Mouse (Mus musculus) cerebellum, adult 2 months (tissue): ENCODE data around the gene Mettl17. TPM values are rescaled to one million over a fixed set of nuclear protein-coding genes. Genes with fewer than 3 reads are reported as not detected.

ENCODE experiments used
- DNase-seq, 2 experiments: peaks; one replicate each; pipeline ENCODE4 v3.0.0; 2021
- H3K27ac ChIP-seq: fragments of 200-500 bp; 2 replicates; pipeline ENCODE4 v1.5.1; 2012; ENCODE audit warnings: low read length, control low read depth, inconsistent platforms; ENCODE audit not compliant: insufficient read depth
- H3K27me3 ChIP-seq: fragments of 200-500 bp; 2 replicates; pipeline ENCODE4 v1.6.1; 2012; ENCODE audit warnings: inconsistent platforms, mild to moderate bottlenecking, low read length, moderate library complexity; ENCODE audit not compliant: control insufficient read depth, insufficient read depth
- H3K4me1 ChIP-seq: fragments of 200-500 bp; 2 replicates; pipeline ENCODE4 v1.6.1; 2011; ENCODE audit warnings: low read length; ENCODE audit not compliant: control insufficient read depth, insufficient read depth
- H3K4me3 ChIP-seq: fragments of 200-500 bp; replicated peaks from 2 replicates; pipeline ENCODE3; 2011; ENCODE audit warnings: mild to moderate bottlenecking, low read depth, low read length, control low read depth; ENCODE audit not compliant: insufficient read depth
- CTCF ChIP-seq: fragments of 200-500 bp; IDR thresholded peaks from 2 replicates; pipeline ENCODE4 v1.5.1; 2011; ENCODE audit warnings: low read depth, mild to moderate bottlenecking, control low read depth, low read length, moderate library complexity, borderline replicate concordance; ENCODE audit not compliant: insufficient read depth
- POLR2A ChIP-seq: fragments of 200-500 bp; IDR thresholded peaks from 2 replicates; pipeline ENCODE4 v1.6.1; 2011; ENCODE audit warnings: low read length, control low read depth, borderline replicate concordance; ENCODE audit not compliant: insufficient read depth
- WGBS: fragments of 180-500 bp; shearing (Covaris S2); methylation state at CpG from one replicate; pipeline ENCODE4 v1.1.7; 2018; 5-methylcytosine and 5-hydroxymethylcytosine counted together
- polyA plus RNA-seq: library from polyadenylated mRNA; depleted of rRNA; stranded (reverse); fragments of >200 nt; gene quantifications from 2 replicates; pipeline ENCODE4 v1.2.3, GENCODE M21; 2012

Gene Mettl17
- polyA plus RNA-seq, 1 experiment, result 52.5 TPM

DNA sequence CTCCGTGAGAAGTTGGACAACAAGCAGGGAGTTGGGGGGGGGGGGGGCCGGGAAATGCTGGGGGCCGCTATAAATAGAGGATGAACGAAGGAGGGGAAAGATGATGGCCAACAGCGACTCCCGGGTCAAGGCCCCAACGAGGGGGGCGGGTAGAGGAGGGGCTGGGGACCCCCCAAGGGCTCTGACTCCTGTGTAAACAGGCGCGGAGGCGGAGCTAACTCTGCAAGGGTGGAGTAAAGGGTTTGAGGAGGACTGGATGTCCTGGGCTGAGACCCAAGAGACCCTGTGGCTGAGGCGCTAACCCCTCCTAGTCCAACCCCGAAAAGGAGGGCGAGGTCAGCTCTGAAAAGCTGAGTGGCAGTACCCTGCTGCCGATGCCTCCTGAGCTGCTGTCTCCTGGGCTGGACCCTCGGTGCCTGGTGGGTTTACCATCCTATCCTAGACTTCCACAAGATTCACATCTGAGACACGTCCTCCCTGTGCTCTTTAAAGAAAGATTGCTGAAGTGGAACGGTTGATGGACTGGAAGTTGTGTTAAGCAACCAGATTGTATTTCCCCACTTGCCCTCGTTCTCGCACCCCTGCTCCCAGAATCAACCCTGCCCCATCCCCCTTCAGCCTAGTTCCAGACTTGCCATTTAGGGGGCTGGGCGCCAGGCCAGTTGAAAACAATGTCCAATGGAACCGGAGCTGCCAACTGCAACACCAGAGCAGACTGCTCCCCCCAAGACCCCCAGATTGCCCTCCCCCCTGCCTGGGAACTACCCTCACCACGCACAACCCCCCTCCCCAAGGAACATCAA is 29.5 kb downstream of the Mettl17 start, which contains the start of gene Ndrg2:
Ndrg2 (minus strand) TSS at position 199 of the 803 bp plus-strand sequence.
- Histone ChIP-seq H3K27ac (peak within 1 kb of the TSS; percentile 54; the same call in 1 of the 2 replicates), H3K4me3 (peak within 1 kb of the TSS; percentile 71), H3K4me1 (0 out of 2 replicates have a peak, but pooled peaks cover 3% of the 10 kb centered on the region), H3K27me3 (no peaks in the 10 kb centered on the region)
- DNase-seq, result peak; percentile 58 to 73
- TF ChIP-seq CTCF (no peak), POLR2A (no peak)
- WGBS, result 6% methylated on average over 23 of the region's 23 CpGs

DNA sequence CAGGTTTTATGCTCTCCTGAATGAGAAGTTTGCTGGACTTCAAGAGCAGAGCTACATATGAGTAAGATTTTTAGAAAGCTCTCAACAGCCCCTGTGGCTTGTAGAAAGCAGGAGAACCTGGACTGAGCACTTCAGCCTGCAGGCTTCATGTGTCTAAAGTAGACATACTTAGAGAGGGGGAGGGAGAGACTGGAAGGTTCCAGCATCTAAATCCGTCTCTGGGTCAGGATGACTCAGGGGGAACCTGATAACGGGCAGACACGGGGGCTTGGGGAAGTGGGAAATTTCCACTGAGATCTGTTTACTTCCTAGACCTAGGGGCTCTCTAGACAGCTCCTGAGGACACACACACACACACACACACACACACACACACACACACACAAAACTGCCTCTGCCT is 30.4 kb downstream of the Mettl17 start:
- no peaks in the 10 kb centered on the region for H3K27me3 ChIP-seq
- H3K4me1 ChIP-seq, result 0 out of 2 replicates have a peak, but pooled peaks cover 3% of the 10 kb centered on the region
- 15% methylated on average over 3 of the region's 3 CpGs for WGBS
- H3K27ac ChIP-seq, result no peak overlapping the region
- no peak for DNase-seq
- no peak for TF ChIP-seq POLR2A
- TF ChIP-seq CTCF, result no peak
- H3K4me3 ChIP-seq, result no peak overlapping the region

DNA sequence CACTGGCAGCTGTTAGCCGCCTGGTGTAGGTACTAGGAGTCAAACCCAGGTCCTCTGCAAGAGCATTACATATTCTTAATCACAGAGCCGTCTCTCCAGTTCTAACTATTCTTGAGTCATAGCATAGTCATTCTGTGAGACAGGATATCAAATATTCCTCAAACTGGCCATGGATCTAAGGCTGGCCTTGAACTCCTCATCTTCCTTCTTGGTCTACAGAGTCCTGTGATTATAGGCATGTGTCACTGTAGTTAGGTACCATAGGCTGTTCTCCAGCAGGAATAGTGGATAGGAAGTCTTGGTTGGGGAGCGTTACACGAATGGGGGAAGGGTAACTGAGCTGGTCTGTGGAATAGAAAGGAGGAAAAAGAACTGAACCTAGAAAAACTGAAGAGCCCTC is 31.9 kb downstream of the Mettl17 start:
- Histone ChIP-seq H3K27ac (no peak overlapping the region), H3K4me1 (0 out of 2 replicates have a peak, but pooled peaks cover 3% of the 10 kb centered on the region), H3K27me3 (no peaks in the 10 kb centered on the region), H3K4me3 (no peak overlapping the region)
- no peak for DNase-seq
- TF ChIP-seq CTCF, result no peak
- TF ChIP-seq POLR2A, result no peak
- 91% methylated on average over 4 of the region's 4 CpGs for WGBS

DNA sequence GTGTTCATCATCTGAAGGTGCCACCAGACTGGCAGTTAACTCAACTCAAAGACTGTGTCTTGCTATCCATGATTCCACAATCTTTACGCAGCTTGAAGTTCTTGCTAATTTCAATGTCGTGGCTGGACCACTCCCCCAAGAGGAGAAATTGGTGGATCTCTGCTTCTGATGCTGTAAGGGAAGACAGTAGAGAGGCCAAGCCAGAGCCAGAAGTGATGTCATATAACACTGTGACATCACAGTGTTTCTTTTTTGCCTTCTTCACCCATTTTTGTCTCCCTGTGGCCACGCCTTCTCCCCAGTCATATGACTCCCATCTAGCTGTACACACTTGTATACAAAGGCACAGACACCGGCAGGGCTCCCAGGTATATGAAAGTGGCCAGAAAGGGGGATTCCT is 33.5 kb downstream of the Mettl17 start, which contains the start of gene Tppp2:
Tppp2 (plus strand) TSS at position 301 of the 400 bp plus-strand sequence.
- 0 out of 2 replicates have a peak, but pooled peaks cover 3% of the 10 kb centered on the region for H3K4me1 ChIP-seq
- H3K27me3 ChIP-seq, result no peaks in the 10 kb centered on the region
- DNase-seq, result no peak
- 95% methylated on average over 4 of the region's 4 CpGs for WGBS
- no peak within 1 kb of the TSS for H3K4me3 ChIP-seq
- H3K27ac ChIP-seq, result no peak within 1 kb of the TSS
- no peak for TF ChIP-seq CTCF
- TF ChIP-seq POLR2A, result no peak

DNA sequence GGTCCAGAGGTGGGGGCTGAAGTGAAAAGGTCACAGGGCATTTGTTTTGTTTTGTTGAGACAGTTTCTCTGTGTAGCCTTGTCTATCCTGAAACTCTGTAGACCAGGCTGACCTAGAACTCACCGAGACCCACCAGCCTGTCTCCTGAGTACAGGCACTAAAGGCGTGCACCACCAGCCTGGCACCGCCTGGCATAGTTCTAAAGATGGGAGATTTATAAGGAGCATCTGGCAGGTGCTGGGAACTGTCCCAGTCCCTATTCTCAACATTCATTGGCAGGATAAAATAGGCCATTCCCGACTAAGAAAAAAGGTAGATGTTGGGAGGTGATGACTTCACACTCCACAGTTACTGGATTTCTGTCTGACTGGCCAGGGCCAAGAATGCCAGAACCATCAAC is 34.3 kb downstream of the Mettl17 start:
- DNase-seq, result no peak
- 59% methylated on average over 4 of the region's 4 CpGs for WGBS
- TF ChIP-seq CTCF, result no peak
- no peak for TF ChIP-seq POLR2A
- H3K27ac ChIP-seq, result no peak overlapping the region
- H3K4me3 ChIP-seq, result no peak overlapping the region
- no peaks in the 10 kb centered on the region for H3K27me3 ChIP-seq
- 0 out of 2 replicates have a peak, but pooled peaks cover 3% of the 10 kb centered on the region for H3K4me1 ChIP-seq

DNA sequence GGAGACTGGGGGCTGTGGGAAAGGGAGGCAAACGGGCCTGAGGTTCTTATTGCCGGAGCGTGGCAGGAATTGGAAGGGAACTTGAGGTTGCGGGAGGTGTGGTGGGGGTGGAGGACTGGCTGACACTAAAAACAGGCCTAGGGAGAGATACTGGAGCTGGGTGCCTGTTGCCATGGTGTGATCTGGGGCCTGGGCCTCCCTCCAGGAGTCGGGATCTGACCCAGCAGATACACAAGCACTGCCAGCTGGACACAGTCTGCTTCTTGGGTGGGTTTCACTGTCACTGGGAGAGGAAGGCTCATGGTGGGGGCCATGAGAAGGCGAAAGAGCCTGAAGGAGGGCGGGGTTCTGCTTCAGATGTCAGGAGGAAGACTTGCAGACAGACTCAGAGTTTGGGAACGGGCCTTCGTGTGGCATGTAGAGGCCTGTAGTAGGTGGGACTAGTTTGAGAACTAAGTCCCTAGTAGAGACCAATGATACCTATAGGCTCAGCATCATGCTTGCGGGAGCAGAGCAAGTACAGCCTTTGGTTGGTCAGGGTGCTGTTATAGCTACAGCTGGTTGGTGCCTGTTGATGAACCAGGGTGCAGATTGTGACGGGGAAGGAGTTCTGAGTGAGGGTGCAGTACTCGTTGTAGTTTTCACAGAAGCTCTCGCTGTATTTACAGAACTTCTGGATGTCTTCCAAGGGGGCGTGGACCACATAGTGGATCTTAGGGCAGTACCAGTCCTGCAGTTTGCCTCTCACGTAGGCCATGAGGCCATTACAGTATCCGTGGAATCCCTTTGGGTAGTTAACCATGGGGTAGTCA is 37.3 kb downstream of the Mettl17 start:
- WGBS, result 26% methylated on average over 16 of the region's 16 CpGs
- Histone ChIP-seq H3K4me3 (no peak overlapping the region), H3K4me1 (no peaks in the 10 kb centered on the region), H3K27me3 (no peaks in the 10 kb centered on the region), H3K27ac (no peak overlapping the region)
- DNase-seq, result peak in 1 of 2 experiments; percentile 54
- TF ChIP-seq CTCF, result no peak
- TF ChIP-seq POLR2A, result no peak

DNA sequence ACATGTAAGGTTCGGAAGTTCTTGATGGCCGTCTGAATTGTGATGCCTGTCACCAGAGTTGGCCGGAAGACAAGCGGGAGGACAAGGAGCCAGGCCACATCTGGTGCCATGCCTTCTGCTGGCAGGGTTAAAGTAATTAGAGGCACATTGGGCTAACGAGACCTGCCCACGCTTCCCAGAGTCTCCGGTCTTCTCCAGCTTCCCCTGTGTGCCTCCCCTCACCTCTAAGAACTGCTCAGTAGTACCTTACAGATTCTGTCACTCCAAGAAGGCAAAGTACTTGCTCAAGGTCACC is 37.9 kb downstream of the Mettl17 start, which contains the start of gene Rnase13:
Rnase13 (minus strand) TSS at position 203 of the 295 bp plus-strand sequence.
- 35% methylated on average over 7 of the region's 7 CpGs for WGBS
- Histone ChIP-seq H3K27ac (no peak within 1 kb of the TSS), H3K4me3 (no peak within 1 kb of the TSS), H3K4me1 (no peaks in the 10 kb centered on the region), H3K27me3 (no peaks in the 10 kb centered on the region)
- TF ChIP-seq CTCF, result no peak
- TF ChIP-seq POLR2A, result no peak
- DNase-seq, result no peak

DNA sequence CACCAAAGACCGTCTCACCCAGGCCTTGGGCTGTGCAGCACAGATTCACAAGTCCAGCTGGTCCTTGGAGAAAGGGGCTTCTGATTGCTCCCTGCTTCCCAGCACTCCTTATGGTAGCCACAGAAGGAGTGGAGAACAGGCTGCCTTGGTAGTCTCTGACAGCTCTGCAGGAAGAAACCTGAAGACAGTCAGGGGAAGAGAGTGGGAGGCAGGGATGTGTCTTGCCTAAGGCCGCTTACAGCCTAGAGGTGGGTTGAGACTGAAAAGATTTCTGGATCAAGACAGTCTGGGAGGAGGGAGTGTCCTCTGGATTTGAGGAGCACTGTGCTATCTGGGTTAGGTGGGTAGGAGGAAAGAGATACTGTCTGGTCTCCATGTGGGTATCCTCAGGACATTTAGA is 38.3 kb downstream of the Mettl17 start:
- Histone ChIP-seq H3K27ac (no peak overlapping the region), H3K4me3 (no peak overlapping the region), H3K27me3 (no peaks in the 10 kb centered on the region), H3K4me1 (no peaks in the 10 kb centered on the region)
- no peak for DNase-seq
- WGBS, result 88% methylated on average over 2 of the region's 2 CpGs
- TF ChIP-seq POLR2A (no peak), CTCF (no peak)
